Mouse (Mus musculus): ENCODE data around the gene Rdh5. TPM values are rescaled to one million over a fixed set of nuclear protein-coding genes. Genes with fewer than 3 reads are reported as not detected.

Gene Rdh5
- total RNA-seq, 2 experiments from 2014 or later = 5.4 to 6.1 TPM

DNA sequence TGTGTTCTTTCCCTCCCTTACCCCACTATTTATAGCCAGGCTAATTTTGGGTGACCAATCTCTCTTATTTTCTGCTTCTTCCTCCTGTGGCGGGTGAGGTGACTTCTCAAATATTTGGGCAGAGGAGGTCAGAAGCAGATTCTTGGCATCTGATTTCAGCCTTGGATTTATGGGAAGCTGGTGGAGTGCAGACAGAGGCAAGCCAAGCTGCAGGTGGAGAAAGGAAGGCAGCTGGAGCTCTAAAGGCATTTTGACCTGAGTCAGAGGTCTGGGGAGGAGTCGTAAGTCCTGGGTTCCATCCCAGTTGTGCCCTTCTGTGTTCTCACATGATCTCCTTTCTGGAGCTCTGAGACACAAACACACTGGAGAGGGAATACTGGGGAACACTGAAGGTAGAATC lies 8.8 kb upstream of the Rdh5 start:
- intact Hi-C loops (cut with DNase I) = no loop called here
- no peak for DNase-seq

DNA sequence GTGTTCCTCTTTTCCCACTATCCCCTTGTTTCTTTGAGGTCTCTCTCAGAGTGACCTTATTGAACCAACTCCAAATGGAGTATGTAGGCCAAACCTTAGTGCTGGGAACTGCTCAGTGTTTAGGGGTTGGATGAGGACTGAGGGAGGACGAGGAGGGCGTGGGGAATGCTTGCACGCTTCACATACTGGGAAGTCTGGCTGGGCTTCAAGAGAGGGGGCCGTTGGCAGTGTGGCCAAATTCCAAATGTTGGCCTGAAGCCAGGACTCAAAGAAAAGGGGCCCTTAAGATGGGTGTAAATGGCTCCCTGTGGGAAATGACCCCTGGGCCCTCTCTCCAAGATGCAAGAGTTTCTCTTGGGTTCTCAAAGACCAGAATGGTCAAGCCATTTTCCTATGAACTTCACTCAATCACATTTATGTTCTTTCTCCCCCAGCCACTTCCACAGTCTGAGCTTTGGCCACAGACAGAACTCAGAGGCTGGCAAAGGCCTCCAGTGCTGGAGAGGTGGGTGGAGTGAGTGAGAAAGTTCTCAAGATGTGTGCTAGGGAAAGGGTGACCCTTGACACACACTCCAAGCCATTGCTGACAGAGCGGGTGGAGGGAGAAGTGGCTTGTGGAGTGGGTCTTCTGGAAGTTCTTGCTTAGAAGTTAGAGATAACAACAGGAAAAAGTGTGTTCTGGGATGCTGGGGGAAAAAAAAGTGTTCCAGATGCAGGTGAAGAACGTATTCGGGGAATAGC lies 7.1 kb upstream of the Rdh5 start:
- intact Hi-C loops (cut with DNase I) = no loop called here
- peak; percentile 61 for DNase-seq

DNA sequence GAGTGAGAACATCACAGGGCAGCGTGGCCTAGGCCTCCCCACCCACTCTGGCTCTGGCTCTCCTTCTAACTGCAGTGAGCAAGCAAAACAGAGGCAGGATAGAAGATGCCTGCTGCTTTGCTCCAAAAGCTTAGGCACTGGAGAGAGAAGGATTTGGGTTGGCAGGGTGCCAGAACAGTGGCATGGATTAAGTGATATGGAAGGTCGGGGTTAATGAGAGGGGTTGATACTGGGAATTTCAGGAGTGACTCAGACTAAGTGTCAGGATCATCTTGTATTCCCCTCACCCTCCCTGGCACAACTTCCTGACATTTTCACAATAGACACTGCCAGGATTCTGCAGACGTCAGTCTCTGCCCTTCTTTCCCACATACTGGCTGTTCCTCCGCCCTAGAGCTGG lies 5.7 kb upstream of the Rdh5 start:
- intact Hi-C loops (cut with DNase I) = no loop called here
- peak; percentile 59 for DNase-seq

DNA sequence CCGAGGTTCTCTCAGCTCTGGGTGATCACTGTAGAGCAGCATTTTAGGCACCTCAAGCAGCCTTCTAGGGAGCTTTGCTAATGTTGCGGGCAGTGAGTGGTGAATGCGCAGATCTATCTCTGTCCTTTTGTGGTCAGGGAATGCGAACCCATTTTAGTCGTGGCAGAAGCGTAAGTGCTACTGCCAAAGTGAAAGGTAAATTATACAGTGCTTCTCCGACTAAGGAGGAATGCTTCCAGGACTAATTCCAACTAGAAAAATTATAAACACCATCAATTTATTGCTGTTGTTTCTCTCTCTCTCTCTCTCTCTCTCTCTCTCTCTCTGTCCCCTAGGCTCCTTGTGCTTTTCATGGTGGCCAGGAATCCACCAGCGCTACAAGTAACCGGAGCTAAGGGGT lies 1.2 kb upstream of the Rdh5 start, which contains the start of gene Bloc1s1:
Bloc1s1 (minus strand) TSS at position 101 of the 400 bp plus-strand sequence.
- no peak for DNase-seq
- intact Hi-C loops (cut with DNase I) = no loop called here

DNA sequence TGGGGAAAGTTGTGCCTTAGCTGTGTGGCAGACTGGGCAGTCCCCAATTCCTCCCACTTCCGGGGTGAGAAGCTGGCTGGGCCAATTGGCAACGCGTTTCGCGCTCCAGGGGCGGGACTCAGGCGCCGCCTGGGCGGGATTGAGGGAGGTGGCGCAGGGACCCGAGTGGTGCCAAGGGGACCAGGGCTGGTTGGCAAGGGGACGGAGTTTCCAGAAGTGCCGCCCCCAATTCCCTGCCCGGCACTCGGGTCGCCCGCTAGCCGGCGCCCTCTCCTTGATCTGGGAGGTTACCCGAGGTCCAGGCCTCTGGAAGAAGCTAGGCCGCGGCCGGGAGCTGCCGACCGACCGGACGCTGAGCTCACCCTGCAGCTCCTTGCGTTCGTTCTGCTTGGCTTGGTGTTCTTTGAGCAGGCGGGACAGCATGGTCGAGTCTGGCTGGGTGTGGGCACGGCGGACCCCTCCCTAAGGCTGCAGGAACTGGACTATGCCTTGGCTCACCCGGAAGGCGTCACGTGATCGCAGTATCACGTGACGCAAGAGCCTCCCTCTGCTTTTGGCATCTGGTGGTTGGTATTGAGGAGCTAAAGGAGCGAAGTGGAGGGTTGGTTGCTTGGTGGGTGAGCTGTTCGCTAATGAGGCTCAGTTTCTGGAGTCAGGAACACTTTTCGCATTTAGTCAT lies 464 bp upstream of the Rdh5 start:
- peak; percentile 98 for DNase-seq
- intact Hi-C loops (cut with DNase I) = no loop called here

DNA sequence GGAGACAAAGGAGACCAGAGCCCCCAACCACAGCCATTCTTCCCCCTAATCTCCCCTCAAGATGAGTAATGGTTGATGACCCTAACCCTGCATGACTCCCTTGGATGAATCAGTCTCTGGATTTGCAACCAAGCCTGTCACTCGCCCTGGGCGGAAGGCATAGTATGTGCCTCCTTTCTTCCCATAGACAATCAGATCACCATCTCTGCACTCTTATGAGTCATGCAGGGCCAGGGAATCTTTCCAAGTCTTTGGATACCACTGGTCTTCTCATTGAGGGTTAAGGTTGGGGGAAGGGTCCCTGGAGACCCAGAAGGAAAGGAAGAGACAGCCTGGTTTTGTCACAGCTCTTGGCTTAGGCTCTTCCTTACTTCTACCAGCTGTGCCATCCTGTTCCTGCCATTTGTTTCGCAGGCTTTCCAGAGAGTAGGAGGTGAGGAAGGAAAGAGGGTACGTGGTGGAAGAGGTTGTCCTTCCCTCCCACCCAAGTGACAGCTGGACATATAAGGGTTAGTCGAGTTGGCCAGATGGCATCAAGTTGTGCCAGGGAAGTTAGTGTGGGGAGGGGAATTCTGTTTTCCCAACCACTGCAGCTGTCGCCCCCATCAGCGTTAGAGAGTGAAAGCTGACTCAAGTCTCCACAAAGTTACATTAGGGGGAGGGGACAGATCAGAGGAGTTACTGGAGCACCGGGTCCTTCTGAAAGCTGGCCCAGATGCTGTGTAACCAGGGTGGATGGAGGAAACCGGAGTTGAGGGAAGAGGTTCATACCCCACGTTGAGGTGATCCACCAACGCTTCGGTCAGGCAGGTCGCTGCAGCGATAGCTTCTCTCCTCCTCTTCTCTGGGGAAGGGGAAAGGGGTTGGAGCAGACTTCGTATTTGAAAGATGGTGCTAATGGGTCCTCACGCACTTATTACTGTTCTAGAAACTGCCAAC lies 536 bp downstream of the Rdh5 start:
- intact Hi-C loops (cut with DNase I) = no loop called here
- DNase-seq = peak; percentile 70

DNA sequence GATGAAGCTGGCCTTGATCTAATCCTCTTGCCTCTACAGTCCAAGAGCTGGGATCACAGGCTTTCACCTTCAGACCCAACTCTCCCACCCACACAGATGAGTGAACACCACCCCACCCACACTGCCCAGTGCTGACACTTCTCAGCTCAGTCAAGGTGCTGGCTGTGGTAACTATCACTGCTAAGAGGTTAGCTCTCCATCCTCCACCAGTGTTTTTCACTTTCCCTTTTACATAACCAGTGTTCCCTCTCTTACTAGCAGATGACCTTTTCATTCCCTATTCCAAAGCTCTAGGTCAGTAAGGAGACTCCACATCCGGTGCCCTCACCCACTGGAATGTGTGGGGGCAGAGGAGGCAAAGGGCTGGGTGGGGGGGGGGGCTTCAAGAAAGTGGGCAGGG lies 1.4 kb downstream of the Rdh5 start:
- intact Hi-C loops (cut with DNase I) = no loop called here
- no peak for DNase-seq

DNA sequence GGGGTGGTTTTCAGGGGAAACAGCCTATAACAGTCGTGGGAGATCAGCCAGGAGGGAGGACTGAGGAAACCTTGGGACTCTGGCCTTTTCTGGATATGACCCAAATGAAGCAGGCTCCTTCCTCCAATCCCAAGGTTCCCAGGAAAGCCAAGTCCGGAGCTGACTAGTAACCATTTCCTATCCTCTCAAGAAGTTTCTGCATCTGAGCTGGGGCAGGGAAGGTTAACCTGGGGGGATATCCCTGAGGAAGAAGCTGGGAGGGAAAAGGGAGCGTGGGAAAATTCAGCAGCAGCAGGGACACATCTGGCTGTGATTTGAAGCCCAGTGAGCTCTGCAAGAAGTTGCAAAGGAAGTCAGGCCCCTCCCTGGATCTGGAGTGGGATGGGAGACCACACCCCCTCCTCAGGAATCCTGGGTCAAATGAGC lies 1.9 kb downstream of the Rdh5 start:
- DNase-seq = peak; percentile 19

DNA sequence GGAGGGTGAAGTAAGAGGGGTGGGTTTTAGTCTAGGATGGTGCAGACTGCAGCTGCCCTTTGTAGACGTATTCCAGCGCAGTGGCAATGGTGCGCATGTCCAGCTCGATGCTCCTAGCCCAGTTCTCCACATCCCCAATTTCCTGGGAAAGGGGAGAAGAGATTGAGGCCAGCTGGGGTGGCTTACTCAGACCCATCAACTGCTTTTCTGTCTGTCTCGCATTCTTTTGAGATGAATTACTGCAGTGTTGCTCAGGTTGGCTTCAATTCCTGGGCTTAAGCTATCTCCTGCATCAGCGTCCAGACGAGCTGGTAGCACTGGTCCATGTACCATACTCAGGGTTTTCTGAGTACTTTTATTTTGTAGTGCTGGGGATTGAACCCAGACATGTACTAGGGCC lies 2.7 kb downstream of the Rdh5 start:
- DNase-seq = no peak
- intact Hi-C loops (cut with DNase I) = no loop called here

More for the DNA sequence above, 1.9 kb downstream of the Rdh5 start:
- intact Hi-C loops (cut with DNase I) = no loop called here

DNA sequence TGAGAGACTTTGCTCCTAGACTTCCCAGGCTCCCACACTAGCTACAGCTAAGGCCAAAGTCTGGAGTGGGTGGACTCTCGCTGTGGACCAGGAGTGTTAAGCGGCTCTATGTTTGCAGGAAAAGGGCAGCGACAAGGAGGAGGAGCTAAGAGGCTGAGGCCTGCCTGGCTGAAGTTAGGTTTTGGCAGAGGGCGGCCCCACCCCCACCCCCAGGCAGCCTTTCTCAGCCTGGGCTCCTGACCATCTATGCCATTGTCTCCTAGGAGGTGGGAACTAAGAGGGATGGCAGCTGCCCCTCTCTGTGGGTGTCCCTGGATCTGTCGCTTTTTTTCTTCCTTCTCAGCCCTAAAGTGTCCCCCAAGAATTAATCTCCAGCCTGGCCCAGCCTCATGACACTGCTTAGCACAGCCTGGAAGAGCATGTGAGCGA lies 3.5 kb downstream of the Rdh5 start:
- peak; percentile 88 for DNase-seq
- intact Hi-C loops (cut with DNase I) = no loop called here

DNA sequence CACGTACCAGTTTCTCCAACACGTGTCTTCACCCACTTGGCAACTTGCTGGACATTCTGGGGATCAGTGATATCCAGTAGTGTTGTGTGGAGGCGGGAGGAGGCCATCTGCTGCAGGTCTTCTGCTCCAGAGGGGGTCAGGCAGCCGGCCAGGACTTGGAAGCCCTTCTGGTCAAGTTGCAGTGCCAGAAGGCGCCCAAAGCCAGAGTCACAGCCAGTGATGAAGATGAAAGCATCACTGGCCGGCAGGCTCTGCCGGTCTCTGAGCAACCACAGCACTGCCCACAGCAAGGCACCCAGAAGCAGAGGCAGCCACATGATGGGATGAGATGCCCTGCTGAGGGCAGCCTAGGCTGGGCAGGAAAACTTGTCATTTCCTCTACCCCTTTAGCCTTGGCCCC lies 4.4 kb downstream of the Rdh5 start:
- intact Hi-C loops (cut with DNase I) = no loop called here
- DNase-seq = peak; percentile 98

DNA sequence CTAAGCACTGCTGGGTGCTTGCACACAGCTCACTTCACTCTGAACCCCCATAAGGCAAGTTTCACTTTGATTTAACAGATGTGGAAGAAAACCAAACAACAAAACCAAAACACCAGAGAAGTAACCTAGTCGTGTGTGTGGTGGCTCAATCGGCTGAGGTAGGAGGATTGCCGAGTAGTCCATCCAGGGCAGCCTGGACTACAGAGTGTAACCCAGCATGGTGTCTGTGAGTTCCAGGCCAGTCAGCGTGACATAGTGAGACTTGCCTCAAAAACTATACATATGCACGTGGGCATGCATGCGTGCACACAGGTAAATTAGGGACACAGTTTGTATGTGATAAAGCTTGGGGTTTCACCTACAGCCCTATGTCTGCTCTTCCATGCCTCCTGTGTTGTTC lies 5.3 kb downstream of the Rdh5 start:
- intact Hi-C loops (cut with DNase I) = no loop called here
- no peak for DNase-seq

DNA sequence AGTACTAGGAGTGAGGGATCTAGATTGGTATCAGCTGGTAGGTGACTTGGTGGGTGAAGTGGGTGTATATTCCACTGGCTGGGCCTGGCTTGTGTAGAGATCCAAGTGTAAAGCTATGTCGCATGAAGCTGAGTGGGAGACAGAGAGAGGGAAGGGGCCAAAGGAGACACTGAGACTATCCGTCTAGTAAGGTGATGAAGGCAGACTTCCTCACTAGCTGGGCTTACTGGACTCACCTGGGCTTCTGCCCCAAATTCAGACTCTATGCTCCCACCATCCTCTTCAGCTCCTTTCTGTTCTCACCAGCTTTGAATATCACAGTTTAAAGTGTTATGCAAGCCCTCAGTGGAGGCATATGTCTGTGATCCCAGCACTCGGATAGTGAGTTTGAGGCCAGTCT lies 6.0 kb downstream of the Rdh5 start:
- no peak for DNase-seq
- intact Hi-C loops (cut with DNase I) = no loop called here

DNA sequence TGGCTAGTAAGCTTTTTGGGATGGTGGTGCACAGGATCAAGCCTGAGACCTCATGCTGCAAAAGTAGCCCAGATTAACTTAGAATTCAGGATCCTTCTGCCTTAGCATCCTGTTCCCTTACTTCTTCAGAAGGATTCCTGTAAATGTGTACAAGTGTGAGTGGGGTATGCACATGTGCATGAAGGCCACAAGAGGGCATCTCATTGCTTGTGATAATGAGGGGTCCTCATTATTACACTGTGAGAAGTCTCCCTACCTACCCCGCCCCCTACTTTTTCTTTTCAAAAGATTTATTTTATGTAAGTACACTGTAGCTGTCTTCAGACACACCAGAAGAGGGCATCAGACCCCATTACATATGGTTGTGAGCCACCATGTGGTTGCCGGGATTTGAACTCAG lies 7.1 kb downstream of the Rdh5 start:
- intact Hi-C loops (cut with DNase I) = no loop called here
- no peak for DNase-seq

DNA sequence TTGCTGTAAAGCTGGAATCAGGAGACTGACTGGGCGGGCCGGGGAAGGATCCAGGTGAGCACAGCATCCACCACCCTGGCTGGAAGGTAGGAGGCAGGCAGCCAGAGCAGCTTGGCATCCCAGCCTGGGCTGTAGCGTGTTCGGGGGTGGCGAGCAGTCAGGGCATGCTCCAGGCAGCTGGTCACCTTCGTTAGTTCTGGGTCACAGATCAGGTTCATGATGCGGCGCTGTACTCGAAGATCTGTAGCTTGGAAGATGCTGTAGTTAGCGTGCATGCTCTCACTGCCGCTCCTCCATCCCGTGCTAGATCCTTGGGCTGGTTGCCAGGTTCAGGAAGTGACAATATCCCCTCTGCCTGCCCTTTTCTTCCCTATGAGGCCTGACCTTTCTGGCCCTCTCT lies 9.0 kb downstream of the Rdh5 start:
- DNase-seq = peak; percentile 43
- intact Hi-C loops (cut with DNase I) = no loop called here

DNA sequence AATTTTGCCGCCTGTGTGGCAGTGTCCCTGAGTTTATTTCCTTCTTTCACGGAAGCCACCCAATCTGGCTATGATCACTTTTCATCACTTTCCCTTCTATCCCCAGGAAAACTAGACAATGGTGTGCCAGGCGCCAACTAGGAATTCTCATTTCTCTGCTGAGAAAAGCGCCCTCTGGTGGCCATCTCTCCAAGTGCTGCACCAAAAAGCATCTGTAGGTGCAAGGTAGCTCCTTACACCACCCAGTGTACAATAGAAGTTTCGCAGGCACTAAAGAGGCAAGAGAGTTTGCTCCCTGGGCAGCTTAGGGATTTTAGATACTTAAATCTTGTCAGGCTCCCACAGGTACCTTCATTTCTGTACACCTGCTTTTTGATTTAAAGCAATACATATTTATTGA lies 9.5 kb downstream of the Rdh5 start:
- intact Hi-C loops (cut with DNase I) = no loop called here
- peak; percentile 95 for DNase-seq

DNA sequence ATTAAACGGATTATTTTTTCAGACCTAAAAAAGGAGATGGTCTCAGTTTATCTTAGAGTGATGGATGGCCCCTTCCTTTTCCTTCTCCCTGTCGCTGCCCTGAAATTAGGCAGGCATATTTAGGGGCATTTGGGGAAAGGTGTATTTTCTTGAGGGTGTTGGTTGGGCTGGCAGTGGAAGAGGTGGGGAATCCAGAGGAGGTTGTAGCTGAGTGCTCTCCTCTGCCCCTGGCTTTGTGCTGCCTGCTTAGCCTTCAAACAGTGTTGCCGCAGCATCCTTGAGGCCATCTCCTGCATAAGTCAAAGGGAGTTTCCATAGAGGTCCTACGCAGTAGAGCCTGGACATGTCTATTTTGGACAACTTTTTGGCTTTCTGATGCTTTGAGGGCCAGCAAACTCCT lies 9.9 kb downstream of the Rdh5 start:
- DNase-seq = no peak
- intact Hi-C loops (cut with DNase I) = no loop called here

DNA sequence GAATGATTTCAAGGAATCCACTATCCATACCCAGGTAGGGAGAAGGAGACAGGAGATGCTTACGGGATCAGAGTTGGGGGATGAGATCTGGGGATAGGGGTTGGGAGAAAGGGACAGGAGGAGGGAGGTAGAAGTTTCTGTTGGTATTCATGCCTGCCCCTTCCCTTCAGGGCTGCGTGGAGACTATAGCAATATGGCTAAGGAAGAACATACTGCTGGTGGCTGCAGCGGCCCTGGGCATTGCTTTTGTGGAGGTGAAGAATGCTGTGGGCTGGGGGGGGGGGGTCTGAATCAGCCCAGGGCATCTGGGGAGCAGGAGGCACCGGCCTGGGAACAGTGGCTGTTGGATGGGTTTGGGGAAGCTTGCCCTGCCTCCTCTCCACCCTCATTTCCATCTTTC lies 10.4 kb downstream of the Rdh5 start:
- intact Hi-C loops (cut with DNase I) = no loop called here
- no peak for DNase-seq

DNA sequence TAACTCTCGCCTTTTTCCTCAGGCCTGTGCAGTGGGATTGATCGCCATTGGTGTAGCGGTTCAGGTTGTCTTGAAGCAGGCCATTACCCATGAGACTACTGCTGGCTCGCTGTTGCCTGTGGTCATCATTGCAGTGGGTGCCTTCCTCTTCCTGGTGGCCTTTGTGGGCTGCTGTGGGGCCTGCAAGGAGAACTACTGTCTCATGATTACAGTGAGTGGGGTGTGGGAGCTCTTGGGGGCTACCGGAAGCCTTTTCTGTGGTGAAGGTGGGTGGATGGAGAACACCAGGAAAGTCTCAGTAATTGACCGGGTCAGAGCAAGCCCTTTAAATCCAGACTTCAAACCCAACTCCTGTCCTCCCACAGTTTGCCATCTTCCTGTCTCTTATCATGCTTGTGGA lies 11.3 kb downstream of the Rdh5 start:
- intact Hi-C loops (cut with DNase I) = no loop called here
- DNase-seq = no peak

DNA sequence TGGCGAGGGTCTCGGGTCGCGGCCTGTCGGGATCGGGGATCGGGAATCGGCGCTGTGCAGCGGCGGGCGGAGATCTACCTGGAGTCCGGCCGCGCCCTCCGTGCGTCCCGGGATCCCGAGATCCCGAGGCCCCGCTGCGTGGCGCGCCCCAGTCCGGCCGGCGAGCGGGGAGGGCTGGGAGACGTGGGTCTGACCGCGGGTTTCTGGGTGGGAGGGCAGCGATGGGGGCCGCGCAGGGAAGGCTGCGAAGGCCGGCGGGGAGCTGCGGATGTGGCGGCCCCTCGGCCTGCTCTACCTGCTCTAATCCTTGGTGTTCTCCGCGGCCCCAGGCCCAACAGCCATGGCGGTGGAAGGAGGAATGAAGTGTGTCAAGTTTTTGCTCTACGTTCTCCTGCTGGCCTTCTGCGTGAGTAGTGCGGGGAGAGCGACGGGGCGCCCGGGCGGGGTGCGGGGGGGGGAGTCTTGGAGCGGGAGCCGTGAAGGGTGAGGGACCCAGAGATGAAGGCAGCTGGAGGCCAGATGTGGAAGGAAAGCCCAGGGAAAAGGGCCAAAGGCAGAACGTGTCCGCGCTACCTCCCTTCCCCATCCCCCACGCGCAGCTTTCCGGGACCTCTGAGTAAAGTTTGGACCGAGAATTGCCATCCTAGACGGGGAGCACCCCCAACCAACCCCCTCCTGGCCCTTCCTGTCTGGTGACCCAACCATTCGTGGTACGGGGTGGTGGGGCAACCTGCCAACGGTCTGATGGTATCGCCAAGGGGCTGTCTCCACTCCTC lies 12.4 kb downstream of the Rdh5 start:
- intact Hi-C loops (cut with DNase I) = no loop called here
- DNase-seq = peak; percentile 87
